In the genomic region with DNA sequence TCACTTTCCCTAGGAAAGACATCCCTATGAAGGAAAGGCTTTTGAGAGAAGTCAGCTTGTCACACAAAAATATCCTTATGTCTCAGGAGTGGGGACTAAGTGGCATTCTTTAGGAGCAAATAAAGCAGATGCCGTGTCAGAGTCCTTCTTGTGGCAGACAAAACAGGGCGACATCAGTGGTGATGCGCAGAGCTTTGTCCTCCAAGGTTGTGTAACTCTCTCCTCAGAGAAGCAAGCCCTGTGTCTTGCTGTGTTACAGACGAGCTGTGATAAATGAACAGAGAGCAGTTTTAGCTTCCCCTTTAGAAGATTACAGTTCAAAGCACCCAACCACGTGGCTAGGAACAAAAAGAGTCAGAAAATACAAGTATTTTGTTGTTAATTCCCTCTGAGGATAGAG, we compare ENCODE assay signal across 26 mouse cellular contexts.
DNase-seq lines count a peak whose midpoint lies in the region; ATAC-seq and TF ChIP-seq lines count a peak whose summit lies in the region.
"Had no signal": no experiment of that assay in that cellular context is flagged by ENCODE, and none has a peak within 500 bp of the region (broad histone marks: within the 10 kb centered on the region; RNA-seq: fewer than 3 reads in every experiment).

No protein-coding gene starts in this region.

- no peak overlapping the region for H3K4me2 ChIP-seq in forebrain, embryonic 13.5 days
- no peak overlapping the region for H3K4me2 ChIP-seq in forebrain, embryonic 11.5 days (ENCODE audit: low read depth, low read length, severe bottlenecking)
- no peak overlapping the region for H3K4me2 ChIP-seq in hindbrain, embryonic 15.5 days
- H3K4me2 ChIP-seq in hindbrain, embryonic 16.5 days (ENCODE audit: low read length) = no peak overlapping the region
- H3K4me2 ChIP-seq in midbrain, embryonic 15.5 days = no peak overlapping the region
- H3K4me2 ChIP-seq: heart, embryonic 11.5 days; liver, embryonic 15.5 days; lung, embryonic 15.5 days; neural tube, embryonic 12.5 days had no signal

- TF ChIP-seq POLR2A in brain, embryonic 14.5 days (IDR thresholded peaks at IDR 0.05; ENCODE audit: borderline replicate concordance, extremely low read depth, insufficient read depth, insufficient read length, poor library complexity, severe bottlenecking) = no peak

- no peak overlapping the region for H3K9ac ChIP-seq in forebrain, embryonic 13.5 days
- H3K9ac ChIP-seq in forebrain, embryonic 11.5 days (ENCODE audit: low read length) = no peak overlapping the region
- no peak overlapping the region for H3K9ac ChIP-seq in hindbrain, embryonic 15.5 days
- H3K9ac ChIP-seq in hindbrain, embryonic 16.5 days (ENCODE audit: low read depth, low read length) = no peak overlapping the region
- H3K9ac ChIP-seq in midbrain, embryonic 15.5 days = no peak overlapping the region
- H3K9ac ChIP-seq: liver, embryonic 15.5 days; lung, embryonic 15.5 days; neural tube, embryonic 12.5 days had no signal

- H3K36me3 ChIP-seq in forebrain, embryonic 13.5 days (ENCODE audit: poor library complexity, severe bottlenecking) = no peaks in the 10 kb centered on the region
- no peaks in the 10 kb centered on the region for H3K36me3 ChIP-seq in forebrain, embryonic 11.5 days (ENCODE audit: control insufficient read depth, insufficient read depth, low read length)
- no peaks in the 10 kb centered on the region for H3K36me3 ChIP-seq in hindbrain, embryonic 15.5 days
- no peaks in the 10 kb centered on the region for H3K36me3 ChIP-seq in hindbrain, embryonic 16.5 days (ENCODE audit: control insufficient read depth, insufficient read depth, low read length)
- H3K36me3 ChIP-seq in midbrain, embryonic 15.5 days (replicated peaks) = no peaks in the 10 kb centered on the region
- H3K36me3 ChIP-seq: embryonic facial prominence, embryonic 10.5 days; limb, embryonic 10.5 days; liver, embryonic 15.5 days; lung, embryonic 15.5 days; neural tube, embryonic 12.5 days had no signal

- peaks cover 30% of the 10 kb centered on the region for H3K4me1 ChIP-seq in forebrain, embryonic 13.5 days
- H3K4me1 ChIP-seq in forebrain, embryonic 11.5 days (replicated peaks; ENCODE audit: control insufficient read depth, insufficient read depth, low read length) = peaks cover 2% of the 10 kb centered on the region; the same call in 1 of the 2 replicates
- peaks cover 27% of the 10 kb centered on the region for H3K4me1 ChIP-seq in hindbrain, embryonic 15.5 days (replicated peaks)
- H3K4me1 ChIP-seq in hindbrain, embryonic 16.5 days (ENCODE audit: control insufficient read depth, insufficient read depth, low read depth, low read length) = peaks cover 6% of the 10 kb centered on the region; the same call in 1 of the 2 replicates
- H3K4me1 ChIP-seq in midbrain, embryonic 15.5 days = peaks cover 45% of the 10 kb centered on the region
- H3K4me1 ChIP-seq: limb, embryonic 10.5 days; liver, embryonic 15.5 days; megakaryocyte, embryonic 14.5 days had no signal

- 0 out of 2 replicates have a peak overlapping the region, but pooled peaks have one; percentile 20 for H3K27ac ChIP-seq in forebrain, embryonic 13.5 days
- H3K27ac ChIP-seq in forebrain, embryonic 11.5 days (ENCODE audit: low read depth, low read length) = no peak overlapping the region
- 0 out of 2 replicates have a peak overlapping the region, but pooled peaks have one; percentile 6 for H3K27ac ChIP-seq in hindbrain, embryonic 15.5 days (replicated peaks)
- H3K27ac ChIP-seq in hindbrain, embryonic 16.5 days (ENCODE audit: low read depth, low read length) = no peak overlapping the region
- peak overlapping the region; percentile 54 for H3K27ac ChIP-seq in midbrain, embryonic 15.5 days
- H3K27ac ChIP-seq: embryonic facial prominence, embryonic 10.5 days; gastrocnemius, adult 2 months; limb, embryonic 10.5 days; liver, embryonic 15.5 days; lung, embryonic 15.5 days; neural tube, embryonic 12.5 days; stomach, postnatal 0 days had no signal

- H3K27me3 ChIP-seq in forebrain, embryonic 13.5 days = no peaks in the 10 kb centered on the region
- H3K27me3 ChIP-seq in forebrain, embryonic 11.5 days (ENCODE audit: control insufficient read depth, insufficient read depth, low read length) = no peaks in the 10 kb centered on the region
- H3K27me3 ChIP-seq in hindbrain, embryonic 15.5 days = no peaks in the 10 kb centered on the region
- H3K27me3 ChIP-seq in hindbrain, embryonic 16.5 days (replicated peaks; ENCODE audit: control insufficient read depth, insufficient read depth, low read length) = no peaks in the 10 kb centered on the region
- H3K27me3 ChIP-seq in midbrain, embryonic 15.5 days (replicated peaks) = no peaks in the 10 kb centered on the region
- H3K27me3 ChIP-seq: liver, embryonic 15.5 days; lung, embryonic 15.5 days; neural tube, embryonic 12.5 days had no signal

- 0 out of 2 replicates have a peak, but pooled peaks have one; percentile 14 for ATAC-seq in forebrain, embryonic 13.5 days
- ATAC-seq in forebrain, embryonic 11.5 days (replicated peaks; ENCODE audit: low FRiP score) = no peak
- ATAC-seq in hindbrain, embryonic 15.5 days (ENCODE audit: low FRiP score, low read depth) = no peak
- ATAC-seq in hindbrain, embryonic 16.5 days = no peak
- no peak for ATAC-seq in midbrain, embryonic 15.5 days (replicated peaks)
- ATAC-seq: intestine, embryonic 16.5 days had no signal

- no peak for DNase-seq in forebrain, embryonic 11.5 days (ENCODE audit: low spot score)
- DNase-seq in brain, embryonic 14.5 days (ENCODE audit: low read depth) = peak; percentile 65
- DNase-seq in layer of hippocampus, adult 11-12 months (ENCODE audit: low spot score) = no peak
- no peak for DNase-seq in kidney, adult 9 months
- DNase-seq: adrenal gland, postnatal 10 days; cerebellum, adult 9-11 months; gastrocnemius, adult 2 months; heart, postnatal 10 days; kidney, postnatal 25 days; liver; lung, postnatal 36 days; thymus, adult 2 months; thymus, postnatal 4 days had no signal

- no peak overlapping the region for H3K4me3 ChIP-seq in forebrain, embryonic 13.5 days
- no peak overlapping the region for H3K4me3 ChIP-seq in forebrain, embryonic 11.5 days (ENCODE audit: low read depth, low read length)
- H3K4me3 ChIP-seq in hindbrain, embryonic 15.5 days = no peak overlapping the region
- H3K4me3 ChIP-seq in hindbrain, embryonic 16.5 days (ENCODE audit: low read length) = no peak overlapping the region
- no peak overlapping the region for H3K4me3 ChIP-seq in midbrain, embryonic 15.5 days
- H3K4me3 ChIP-seq: embryonic facial prominence, embryonic 10.5 days; gastrocnemius, adult 2 months; limb, embryonic 10.5 days; liver, embryonic 15.5 days; lung, embryonic 15.5 days; megakaryocyte, embryonic 14.5 days; neural tube, embryonic 12.5 days had no signal

- H3K9me3 ChIP-seq in forebrain, embryonic 13.5 days (replicated peaks) = no peaks in the 10 kb centered on the region
- H3K9me3 ChIP-seq in forebrain, embryonic 11.5 days (ENCODE audit: control insufficient read depth, low read length) = no peaks in the 10 kb centered on the region
- H3K9me3 ChIP-seq in hindbrain, embryonic 15.5 days = no peaks in the 10 kb centered on the region
- H3K9me3 ChIP-seq in hindbrain, embryonic 16.5 days (ENCODE audit: control insufficient read depth, low read length) = no peaks in the 10 kb centered on the region
- no peaks in the 10 kb centered on the region for H3K9me3 ChIP-seq in midbrain, embryonic 15.5 days
- H3K9me3 ChIP-seq: embryonic facial prominence, embryonic 10.5 days; limb, embryonic 10.5 days; liver, embryonic 15.5 days; lung, embryonic 15.5 days; neural tube, embryonic 12.5 days had no signal

- WGBS in forebrain, embryonic 13.5 days = 43% methylated on average over 5 of the region's 5 CpGs
- WGBS in forebrain, embryonic 11.5 days = 60% methylated on average over 5 of the region's 5 CpGs
- 39% methylated on average over 5 of the region's 5 CpGs for WGBS in hindbrain, embryonic 15.5 days
- WGBS in hindbrain, embryonic 16.5 days = 43% methylated on average over 5 of the region's 5 CpGs
- WGBS in midbrain, embryonic 15.5 days = 45% methylated on average over 5 of the region's 5 CpGs

- TF ChIP-seq CTCF in brain, embryonic 14.5 days (IDR thresholded peaks at IDR 0.05; ENCODE audit: borderline replicate concordance, extremely low read depth, insufficient read depth, insufficient read length) = no peak

Comparison
In these comparisons a context has a peak if more than half of its experiments do, and no peak if none do; other contexts are left out.
1. H3K27ac ChIP-seq: peak in forebrain, embryonic 13.5 days (single experiment), hindbrain, embryonic 15.5 days (single experiment) and midbrain, embryonic 15.5 days (single experiment); none in forebrain, embryonic 11.5 days (single experiment) and hindbrain, embryonic 16.5 days (single experiment).